Mouse (Mus musculus): ENCODE results near the gene Tcf19.
"Not testable (repeated sequence)": the region's sequence is repeated elsewhere in the genome, so short reads cannot be mapped to it uniquely, and the experiment has no call there.

The Tcf19 gene

GRCm38 (mm10) chr17:35485702-35486101 is 30.9 kb downstream of the Tcf19 start:
- DNase-seq (ENCODE audit: low read depth) = no peak

GRCm38 (mm10) chr17:35484066-35484465 is 32.6 kb downstream of the Tcf19 start:
- DNase-seq (ENCODE audit: low read depth) = peak; percentile 86

- DNase-seq (ENCODE audit: low read depth) = no peak
Observed at GRCm38 (mm10) chr17:35469842-35470751, 46.5 kb downstream of the Tcf19 start, which contains the start of gene H2-Q10. TSS of gene H2-Q10 (plus strand) at chr17:35470089.

GRCm38 (mm10) chr17:35468936-35469335 is 47.7 kb downstream of the Tcf19 start:
- DNase-seq (ENCODE audit: low read depth) = peak; percentile 28

GRCm38 (mm10) chr17:35465651-35466050 is 51.0 kb downstream of the Tcf19 start:
- not testable (repeated sequence) for DNase-seq (ENCODE audit: low read depth)
